Mouse (Mus musculus) gastrocnemius, postnatal 10 days (tissue): ENCODE data around the gene Pithd1. TPM values are rescaled to one million over a fixed set of nuclear protein-coding genes. Genes with fewer than 3 reads are reported as not detected.
"Not testable (repeated sequence)": the region's sequence is repeated elsewhere in the genome, so short reads cannot be mapped to it uniquely, and the experiment has no call there.

Experiments
- DNase-seq: peaks from one replicate; pipeline ENCODE4 v3.0.0; 2021; ENCODE audit warnings: mixed read lengths
- total RNA-seq, 2 experiments: library from RNA; stranded (reverse); gene quantifications; 2 replicates each; pipeline ENCODE4 v1.2.3; 2021

The Pithd1 gene
- total RNA-seq, 2 experiments from 2014 or later = 22.0 to 23.5 TPM

- no peak for DNase-seq
Observed at GRCm38 (mm10) chr4:135962198-135962597, 24.9 kb downstream of the Pithd1 start.

- no peak for DNase-seq
Observed at GRCm38 (mm10) chr4:135961709-135962108, 25.4 kb downstream of the Pithd1 start.

GRCm38 (mm10) chr4:135960717-135961116 lies 26.3 kb downstream of the Pithd1 start:
- DNase-seq = peak; percentile 86

GRCm38 (mm10) chr4:135958354-135958753 lies 28.7 kb downstream of the Pithd1 start:
- no peak for DNase-seq

GRCm38 (mm10) chr4:135955886-135956285 lies 31.2 kb downstream of the Pithd1 start:
- DNase-seq = no peak

GRCm38 (mm10) chr4:135954241-135954640 lies 32.8 kb downstream of the Pithd1 start:
- peak; percentile 77 for DNase-seq

- no peak for DNase-seq
Observed at GRCm38 (mm10) chr4:135953179-135953578, 33.9 kb downstream of the Pithd1 start.

GRCm38 (mm10) chr4:135951505-135951904 lies 35.6 kb downstream of the Pithd1 start:
- no peak for DNase-seq

GRCm38 (mm10) chr4:135950365-135950764 lies 36.7 kb downstream of the Pithd1 start:
- DNase-seq = no peak

GRCm38 (mm10) chr4:135949911-135950310 lies 37.2 kb downstream of the Pithd1 start:
- no peak for DNase-seq

- DNase-seq = no peak
Observed at GRCm38 (mm10) chr4:135949475-135949874, 37.6 kb downstream of the Pithd1 start.

- no peak for DNase-seq
Observed at GRCm38 (mm10) chr4:135948142-135948541, 38.9 kb downstream of the Pithd1 start.

- DNase-seq = peak; percentile 31
Observed at GRCm38 (mm10) chr4:135946659-135947301, 40.3 kb downstream of the Pithd1 start.

- peak; percentile 96 for DNase-seq
Observed at GRCm38 (mm10) chr4:135946278-135946658, 40.8 kb downstream of the Pithd1 start, which contains the start of gene Hmgcl. TSS of gene Hmgcl (plus strand) at chr4:135946448.

GRCm38 (mm10) chr4:135945706-135946105 lies 41.4 kb downstream of the Pithd1 start:
- no peak for DNase-seq

- peak; percentile 24 for DNase-seq
Observed at GRCm38 (mm10) chr4:135943389-135943788, 43.7 kb downstream of the Pithd1 start.

GRCm38 (mm10) chr4:135942193-135942592 lies 44.9 kb downstream of the Pithd1 start:
- DNase-seq = no peak

- DNase-seq = not testable (repeated sequence)
Observed at GRCm38 (mm10) chr4:135941026-135941425, 46.0 kb downstream of the Pithd1 start.

- no peak for DNase-seq
Observed at GRCm38 (mm10) chr4:135938858-135939257, 48.2 kb downstream of the Pithd1 start.

GRCm38 (mm10) chr4:135935502-135935901 lies 51.6 kb downstream of the Pithd1 start:
- peak; percentile 41 for DNase-seq

GRCm38 (mm10) chr4:135934708-135935500 lies 52.2 kb downstream of the Pithd1 start:
- DNase-seq = no peak

GRCm38 (mm10) chr4:135931832-135932231 lies 55.2 kb downstream of the Pithd1 start:
- no peak for DNase-seq

- no peak for DNase-seq
Observed at GRCm38 (mm10) chr4:135930239-135930638, 56.8 kb downstream of the Pithd1 start.

GRCm38 (mm10) chr4:135929828-135930227 lies 57.2 kb downstream of the Pithd1 start:
- DNase-seq = no peak
